Mouse (Mus musculus) B cell, adult 2 months (primary cell): ENCODE measurements around the gene Ryr2.
A peak's percentile ranks its signal among the peaks of the same experiment; 100 is the strongest.

Source experiments
- DNase-seq, 2 experiments: peaks; one replicate each; pipeline ENCODE4 v3.0.0; 2022

The Ryr2 gene

GRCm38 (mm10) chr13:12093146-12093545 is 13.6 kb downstream of the Ryr2 start:
- DNase-seq, result no peak

GRCm38 (mm10) chr13:12092379-12093107 is 14.2 kb downstream of the Ryr2 start:
- DNase-seq, result no peak

GRCm38 (mm10) chr13:12084112-12084475 is 22.7 kb downstream of the Ryr2 start:
- no peak for DNase-seq

- DNase-seq, result no peak
These were observed 23.2 kb downstream of the Ryr2 start for GRCm38 (mm10) chr13:12083443-12084111.

GRCm38 (mm10) chr13:12080590-12080989 is 26.2 kb downstream of the Ryr2 start:
- no peak for DNase-seq

GRCm38 (mm10) chr13:12079536-12079935 is 27.2 kb downstream of the Ryr2 start:
- DNase-seq, result no peak

GRCm38 (mm10) chr13:12074897-12075296 is 31.8 kb downstream of the Ryr2 start:
- DNase-seq, result no peak

- no peak for DNase-seq
These were observed 34.2 kb downstream of the Ryr2 start for GRCm38 (mm10) chr13:12072571-12072970.

GRCm38 (mm10) chr13:12072112-12072511 is 34.6 kb downstream of the Ryr2 start:
- DNase-seq, result peak; percentile 4 to 6

GRCm38 (mm10) chr13:12070157-12071129 is 36.3 kb downstream of the Ryr2 start:
- DNase-seq, result no peak

GRCm38 (mm10) chr13:12064576-12064975 is 42.2 kb downstream of the Ryr2 start:
- no peak for DNase-seq

GRCm38 (mm10) chr13:12063561-12063960 is 43.2 kb downstream of the Ryr2 start:
- no peak for DNase-seq

GRCm38 (mm10) chr13:12057357-12057771 is 49.4 kb downstream of the Ryr2 start:
- DNase-seq, result no peak

GRCm38 (mm10) chr13:12055913-12056312 is 50.8 kb downstream of the Ryr2 start:
- no peak for DNase-seq

GRCm38 (mm10) chr13:12053910-12054309 is 52.8 kb downstream of the Ryr2 start:
- no peak for DNase-seq

- no peak for DNase-seq
These were observed 55.9 kb downstream of the Ryr2 start for GRCm38 (mm10) chr13:12050809-12051208.

- no peak for DNase-seq
These were observed 59.7 kb downstream of the Ryr2 start for GRCm38 (mm10) chr13:12047059-12047458.

- DNase-seq, result no peak
These were observed 62.0 kb downstream of the Ryr2 start for GRCm38 (mm10) chr13:12044751-12045150.

- DNase-seq, result no peak
These were observed 63.8 kb downstream of the Ryr2 start for GRCm38 (mm10) chr13:12042891-12043491.

- DNase-seq, result no peak
These were observed 66.8 kb downstream of the Ryr2 start for GRCm38 (mm10) chr13:12039967-12040366.

- DNase-seq, result no peak
These were observed 68.1 kb downstream of the Ryr2 start for GRCm38 (mm10) chr13:12038676-12039075.

- DNase-seq, result no peak
These were observed 69.5 kb downstream of the Ryr2 start for GRCm38 (mm10) chr13:12037241-12037640.

- DNase-seq, result no peak
These were observed 69.9 kb downstream of the Ryr2 start for GRCm38 (mm10) chr13:12036834-12037233.
